Mouse (Mus musculus): ENCODE measurements around the gene Gm11213.

DNA sequence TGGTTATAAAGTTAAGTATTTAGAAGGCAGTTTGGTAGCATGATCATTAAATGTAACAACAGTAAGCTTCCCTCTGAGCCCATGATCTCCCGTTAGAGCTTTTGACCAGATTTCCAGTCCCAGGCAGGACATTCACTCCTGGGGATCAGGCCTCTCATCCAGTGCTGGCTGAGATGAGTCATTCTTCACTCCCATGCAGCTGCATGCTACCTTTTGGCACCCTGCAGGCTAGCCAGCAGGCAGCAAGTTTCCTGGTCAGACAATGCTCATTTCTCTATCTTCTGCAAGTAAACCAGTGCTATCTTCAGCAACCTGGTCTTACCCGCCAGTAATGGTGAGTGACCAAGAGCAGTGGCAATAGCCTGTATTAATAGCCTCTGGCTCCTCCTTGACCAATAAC lies 28.1 kb upstream of the Gm11213 start:
- TF ChIP-seq CTCF (IDR thresholded peaks at IDR 0.05; ENCODE audit: low read depth, low read length) (no peak), POLR2A (IDR thresholded peaks at IDR 0.05; ENCODE audit: extremely low read depth, insufficient read depth, low read length) (no peak)

Data from liver, adult 2 months (tissue).